In the genomic region with DNA sequence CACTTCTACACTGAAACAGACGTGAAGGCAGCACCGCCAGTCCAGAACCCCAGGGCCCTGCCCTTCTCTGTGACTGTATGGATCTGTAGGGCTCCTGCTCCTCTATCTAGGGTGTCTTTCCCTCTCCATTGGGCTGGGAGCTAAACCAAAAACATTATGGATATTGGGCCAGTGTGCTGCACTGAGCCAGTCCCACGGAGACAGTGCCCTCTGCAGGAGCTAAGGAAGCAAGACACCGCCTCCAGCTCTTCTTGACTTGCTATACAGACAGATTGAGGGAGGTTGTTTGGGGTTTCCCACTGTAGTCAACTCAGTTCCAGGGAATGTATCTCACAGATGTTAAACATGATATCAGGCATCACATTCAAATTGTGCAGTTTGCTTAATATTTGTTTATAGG, we compare ENCODE assay signal across 10 mouse cellular contexts. TPM values are rescaled to one million over a fixed set of nuclear protein-coding genes. Genes with fewer than 3 reads are reported as not detected.
DNase-seq lines count a peak whose midpoint lies in the region; ATAC-seq and TF ChIP-seq lines count a peak whose summit lies in the region.
"Had no signal": no experiment of that assay in that cellular context is flagged by ENCODE, and none has a peak within 500 bp of the region (broad histone marks: within the 10 kb centered on the region; RNA-seq: fewer than 3 reads in every experiment).

No protein-coding gene starts in this region.

- no peak overlapping the region for H3K27ac ChIP-seq in heart, embryonic 10.5 days
- H3K27ac ChIP-seq in testis, adult 2 months (ENCODE audit: control insufficient read depth, insufficient read depth, low read depth, low read length): no peak overlapping the region
- no peak overlapping the region for H3K27ac ChIP-seq in embryonic fibroblast, embryonic 13.5 days (ENCODE audit: insufficient read depth, low read length)
- no peak overlapping the region for H3K27ac ChIP-seq in hindbrain, embryonic 16.5 days (ENCODE audit: low read depth, low read length)
- H3K27ac ChIP-seq in neural tube, embryonic 15.5 days (replicated peaks): no peak overlapping the region
- H3K27ac ChIP-seq: hindbrain, embryonic 15.5 days; neural tube, embryonic 13.5 days had no signal

- no peaks in the 10 kb centered on the region for H3K27me3 ChIP-seq in heart, embryonic 10.5 days (ENCODE audit: insufficient read depth, poor library complexity, severe bottlenecking)
- H3K27me3 ChIP-seq in testis, adult 2 months (ENCODE audit: control insufficient read depth, insufficient read depth, low read length): no peaks in the 10 kb centered on the region
- H3K27me3 ChIP-seq in hindbrain, embryonic 16.5 days (replicated peaks; ENCODE audit: control insufficient read depth, insufficient read depth, low read length): no peaks in the 10 kb centered on the region
- H3K27me3 ChIP-seq in neural tube, embryonic 15.5 days (replicated peaks): no peaks in the 10 kb centered on the region
- H3K27me3 ChIP-seq: hindbrain, embryonic 15.5 days; neural tube, embryonic 13.5 days had no signal

- no peak overlapping the region for H3K4me3 ChIP-seq in heart, embryonic 10.5 days
- H3K4me3 ChIP-seq in testis, adult 2 months (ENCODE audit: control insufficient read depth, low read depth, low read length): no peak overlapping the region
- H3K4me3 ChIP-seq in embryonic fibroblast, embryonic 13.5 days (ENCODE audit: insufficient read depth, low read length): no peak overlapping the region
- no peak overlapping the region for H3K4me3 ChIP-seq in hindbrain, embryonic 16.5 days (ENCODE audit: low read length)
- no peak overlapping the region for H3K4me3 ChIP-seq in neural tube, embryonic 15.5 days (replicated peaks)
- H3K4me3 ChIP-seq: hindbrain, embryonic 15.5 days; neural tube, embryonic 13.5 days had no signal

- H3K4me2 ChIP-seq in hindbrain, embryonic 16.5 days (ENCODE audit: low read length): no peak overlapping the region
- no peak overlapping the region for H3K4me2 ChIP-seq in neural tube, embryonic 15.5 days
- H3K4me2 ChIP-seq: hindbrain, embryonic 15.5 days; neural tube, embryonic 13.5 days had no signal

- DNase-seq in heart, embryonic 10.5 days (ENCODE audit: low spot score): peak; percentile 75
- no peak for DNase-seq in heart, adult 9 months (ENCODE audit: low spot score in 2 of 2)
- no peak for DNase-seq in testis, postnatal 14 days (ENCODE audit: low spot score)
- peak; percentile 49 for DNase-seq in retina, postnatal 1 day

- H3K36me3 ChIP-seq in heart, embryonic 10.5 days: no peaks in the 10 kb centered on the region
- H3K36me3 ChIP-seq in testis, adult 2 months (ENCODE audit: control insufficient read depth, insufficient read depth, low read length): no peaks in the 10 kb centered on the region
- H3K36me3 ChIP-seq in hindbrain, embryonic 16.5 days (ENCODE audit: control insufficient read depth, insufficient read depth, low read length): no peaks in the 10 kb centered on the region
- H3K36me3 ChIP-seq in neural tube, embryonic 15.5 days: peaks cover 3% of the 10 kb centered on the region; the same call in 1 of the 2 replicates
- H3K36me3 ChIP-seq: hindbrain, embryonic 15.5 days had no signal

- H3K4me1 ChIP-seq in heart, embryonic 10.5 days: no peaks in the 10 kb centered on the region
- no peaks in the 10 kb centered on the region for H3K4me1 ChIP-seq in testis, adult 2 months (ENCODE audit: control insufficient read depth, insufficient read depth, low read length)
- H3K4me1 ChIP-seq in embryonic fibroblast, embryonic 13.5 days (ENCODE audit: control insufficient read depth, insufficient read depth, low read length): no peaks in the 10 kb centered on the region
- no peaks in the 10 kb centered on the region for H3K4me1 ChIP-seq in hindbrain, embryonic 16.5 days (ENCODE audit: control insufficient read depth, insufficient read depth, low read depth, low read length)
- no peaks in the 10 kb centered on the region for H3K4me1 ChIP-seq in neural tube, embryonic 15.5 days
- H3K4me1 ChIP-seq: hindbrain, embryonic 15.5 days; neural tube, embryonic 13.5 days had no signal

- ATAC-seq in hindbrain, embryonic 16.5 days: no peak
- ATAC-seq in neural tube, embryonic 15.5 days (ENCODE audit: low FRiP score): no peak

- H3K9ac ChIP-seq in hindbrain, embryonic 16.5 days (ENCODE audit: low read depth, low read length): no peak overlapping the region
- no peak overlapping the region for H3K9ac ChIP-seq in neural tube, embryonic 15.5 days (replicated peaks)
- H3K9ac ChIP-seq: hindbrain, embryonic 15.5 days; neural tube, embryonic 13.5 days had no signal

- 46% methylated on average over 4 of the region's 4 CpGs for WGBS in heart, embryonic 10.5 days
- WGBS in hindbrain, embryonic 16.5 days: 47% methylated on average over 4 of the region's 4 CpGs
- 53% methylated on average over 4 of the region's 4 CpGs for WGBS in neural tube, embryonic 15.5 days

- H3K9me3 ChIP-seq in heart, embryonic 10.5 days: no peaks in the 10 kb centered on the region
- no peaks in the 10 kb centered on the region for H3K9me3 ChIP-seq in hindbrain, embryonic 16.5 days (ENCODE audit: control insufficient read depth, low read length)
- no peaks in the 10 kb centered on the region for H3K9me3 ChIP-seq in neural tube, embryonic 15.5 days (replicated peaks)
- H3K9me3 ChIP-seq: hindbrain, embryonic 15.5 days; neural tube, embryonic 13.5 days had no signal

- no peak for TF ChIP-seq POLR2A in testis, adult 2 months (IDR thresholded peaks at IDR 0.05; ENCODE audit: control insufficient read depth, low read depth, low read length)
- TF ChIP-seq POLR2A in embryonic fibroblast, embryonic 13.5 days (IDR thresholded peaks at IDR 0.05; ENCODE audit: low read depth, low read length): no peak

- peak; percentile 48; the same call in 1 of the 2 replicates for TF ChIP-seq CTCF in testis, adult 2 months (IDR thresholded peaks at IDR 0.05; ENCODE audit: control insufficient read depth, insufficient read depth, insufficient replicate concordance, low read depth, low read length)
- TF ChIP-seq CTCF in embryonic fibroblast, embryonic 13.5 days (IDR thresholded peaks at IDR 0.05; ENCODE audit: borderline replicate concordance, insufficient read depth, low read length): peak; percentile 39; the same call in 1 of the 2 replicates

RNA-seq across cellular contexts. Expression of a gene that starts 24.1 kb away (rescaled TPM):
- 0.39 and 0.51 TPM in 2 replicates for polyA plus RNA-seq in heart, embryonic 10.5 days (2016; fragmentation: Nextera tagmentation; extraction: Ambion mirVana)
- 804 and 867 TPM in 2 replicates for polyA plus RNA-seq in testis, adult 2 months (2012; rRNA removed)
- polyA plus RNA-seq in embryonic fibroblast, embryonic 13.5 days (2011; ENCODE audit: insufficient read length, low read depth, missing spikeins): not detected in 2 replicates
- polyA plus RNA-seq in hindbrain, embryonic 16.5 days (2015; fragmentation: Nextera tagmentation; extraction: Ambion mirVana): 0.57 and 0.64 TPM in 2 replicates
- polyA plus RNA-seq in neural tube, embryonic 15.5 days (2015; fragmentation: Nextera tagmentation; extraction: Ambion mirVana): 0.24 and 3.7 TPM in 2 replicates

Comparison
In these comparisons a context has a peak if more than half of its experiments do, and no peak if none do; other contexts are left out.
1. DNase-seq: peak in heart, embryonic 10.5 days (single experiment) and retina, postnatal 1 day (single experiment); none in heart, adult 9 months (0 of 2) and testis, postnatal 14 days (single experiment).
2. RNA of a gene that starts 24.1 kb away (polyA plus RNA-seq): 804 to 867 TPM in testis, adult 2 months; 0.57 to 0.64 TPM in hindbrain, embryonic 16.5 days, 0.39 to 0.51 TPM in heart, embryonic 10.5 days, 0.24 to 3.7 TPM in neural tube, embryonic 15.5 days and not detected in embryonic fibroblast, embryonic 13.5 days; every median in the first group is over 100 times any median in the second.